Comparison of ENCODE assay signal across 12 mouse cellular contexts in genomic region chr13:53941005-53941747, GRCm38 (mm10).
DNase-seq lines count a peak whose midpoint lies in the region; ATAC-seq lines count a peak whose summit lies in the region.
"Had no signal": no experiment of that assay in that cellular context is flagged by ENCODE, and none has a peak within 500 bp of the region (broad histone marks: within the 10 kb centered on the region; RNA-seq: fewer than 3 reads in every experiment).

No protein-coding gene starts in this region.

- H3K4me2 ChIP-seq in forebrain, embryonic 15.5 days (replicated peaks), result no peak overlapping the region
- no peak overlapping the region for H3K4me2 ChIP-seq in forebrain, embryonic 11.5 days (ENCODE audit: low read depth, low read length, severe bottlenecking)
- peak overlapping the region; percentile 2; the same call in 1 of the 2 replicates for H3K4me2 ChIP-seq in hindbrain, embryonic 15.5 days
- H3K4me2 ChIP-seq: heart, embryonic 15.5 days; intestine, embryonic 15.5 days had no signal

- peak; percentile 61 for ATAC-seq in forebrain, embryonic 15.5 days (replicated peaks)
- ATAC-seq in forebrain, embryonic 11.5 days (replicated peaks; ENCODE audit: low FRiP score), result no peak
- ATAC-seq in hindbrain, embryonic 15.5 days (ENCODE audit: low FRiP score, low read depth), result peak; percentile 48; the same call in 1 of the 2 replicates
- no peak for ATAC-seq in erythroblast, adult 5-6 weeks (replicated peaks; ENCODE audit: low FRiP score, poor library complexity, severe bottlenecking)
- ATAC-seq: intestine, embryonic 15.5 days had no signal

- DNase-seq in forebrain, embryonic 11.5 days (ENCODE audit: low spot score), result no peak
- DNase-seq in right cerebral cortex, adult 18-20 months, result peak; percentile 19
- DNase-seq in right cerebral cortex, postnatal 25 days, result no peak
- no peak for DNase-seq in frontal cortex, postnatal 14 days (ENCODE audit: low spot score in 2 of 2)
- no peak for DNase-seq in gastrocnemius, postnatal 10 days
- DNase-seq: B cell, adult 2 months; gastrocnemius, postnatal 14 days had no signal

- H3K9me3 ChIP-seq in forebrain, embryonic 15.5 days, result no peaks in the 10 kb centered on the region
- no peaks in the 10 kb centered on the region for H3K9me3 ChIP-seq in forebrain, embryonic 11.5 days (ENCODE audit: control insufficient read depth, low read length)
- no peaks in the 10 kb centered on the region for H3K9me3 ChIP-seq in hindbrain, embryonic 15.5 days
- H3K9me3 ChIP-seq: heart, embryonic 15.5 days; intestine, embryonic 15.5 days had no signal

- H3K36me3 ChIP-seq in forebrain, embryonic 15.5 days, result no peaks in the 10 kb centered on the region
- no peaks in the 10 kb centered on the region for H3K36me3 ChIP-seq in forebrain, embryonic 11.5 days (ENCODE audit: control insufficient read depth, insufficient read depth, low read length)
- H3K36me3 ChIP-seq in hindbrain, embryonic 15.5 days, result no peaks in the 10 kb centered on the region
- H3K36me3 ChIP-seq: heart, embryonic 15.5 days; intestine, embryonic 15.5 days had no signal

- 46% methylated on average over 13 of the region's 13 CpGs for WGBS in forebrain, embryonic 15.5 days
- WGBS in forebrain, embryonic 11.5 days, result 87% methylated on average over 13 of the region's 13 CpGs
- WGBS in hindbrain, embryonic 15.5 days, result 54% methylated on average over 13 of the region's 13 CpGs

- H3K27ac ChIP-seq in forebrain, embryonic 15.5 days (replicated peaks), result peak overlapping the region; percentile 74
- H3K27ac ChIP-seq in forebrain, embryonic 11.5 days (ENCODE audit: low read depth, low read length), result no peak overlapping the region
- H3K27ac ChIP-seq in hindbrain, embryonic 15.5 days (replicated peaks), result no peak overlapping the region
- H3K27ac ChIP-seq: heart, embryonic 15.5 days; intestine, embryonic 15.5 days had no signal

- H3K9ac ChIP-seq in forebrain, embryonic 15.5 days (replicated peaks), result no peak overlapping the region
- no peak overlapping the region for H3K9ac ChIP-seq in forebrain, embryonic 11.5 days (ENCODE audit: low read length)
- no peak overlapping the region for H3K9ac ChIP-seq in hindbrain, embryonic 15.5 days
- H3K9ac ChIP-seq: heart, embryonic 15.5 days; intestine, embryonic 15.5 days had no signal

- H3K27me3 ChIP-seq in forebrain, embryonic 15.5 days, result no peaks in the 10 kb centered on the region
- H3K27me3 ChIP-seq in forebrain, embryonic 11.5 days (ENCODE audit: control insufficient read depth, insufficient read depth, low read length), result no peaks in the 10 kb centered on the region
- H3K27me3 ChIP-seq in hindbrain, embryonic 15.5 days, result no peaks in the 10 kb centered on the region
- H3K27me3 ChIP-seq: heart, embryonic 15.5 days; intestine, embryonic 15.5 days had no signal

- peaks cover 11% of the 10 kb centered on the region for H3K4me1 ChIP-seq in forebrain, embryonic 15.5 days
- H3K4me1 ChIP-seq in forebrain, embryonic 11.5 days (replicated peaks; ENCODE audit: control insufficient read depth, insufficient read depth, low read length), result no peaks in the 10 kb centered on the region
- 0 out of 2 replicates have a peak, but pooled peaks cover 6% of the 10 kb centered on the region for H3K4me1 ChIP-seq in hindbrain, embryonic 15.5 days (replicated peaks)
- H3K4me1 ChIP-seq: heart, embryonic 15.5 days; intestine, embryonic 15.5 days had no signal

- H3K4me3 ChIP-seq in forebrain, embryonic 15.5 days, result no peak overlapping the region
- H3K4me3 ChIP-seq in forebrain, embryonic 11.5 days (ENCODE audit: low read depth, low read length), result no peak overlapping the region
- no peak overlapping the region for H3K4me3 ChIP-seq in hindbrain, embryonic 15.5 days
- H3K4me3 ChIP-seq: heart, embryonic 15.5 days; intestine, embryonic 15.5 days had no signal

Comparison
In these comparisons a context has a peak if more than half of its experiments do, and no peak if none do; other contexts are left out.
1. ATAC-seq: peak in forebrain, embryonic 15.5 days (single experiment) and hindbrain, embryonic 15.5 days (single experiment); none in forebrain, embryonic 11.5 days (single experiment) and erythroblast, adult 5-6 weeks (single experiment).